Mouse (Mus musculus): ENCODE results near the gene Spcs2. TPM values are rescaled to one million over a fixed set of nuclear protein-coding genes. Genes with fewer than 3 reads are reported as not detected.

Spcs2 gene
- polyA plus RNA-seq, 1 experiment from 2014 or later = 245 TPM

- Histone ChIP-seq H3K27me3 (ENCODE audit: control insufficient read depth, insufficient read depth, low read length) (no peaks in the 10 kb centered on the region), H3K4me2 (ENCODE audit: low read depth, low read length) (no peak overlapping the region), H3K4me3 (ENCODE audit: low read depth, low read length) (no peak overlapping the region), H3K9me3 (ENCODE audit: control insufficient read depth, low read length) (no peaks in the 10 kb centered on the region), H3K27ac (ENCODE audit: low read depth, low read length) (no peak overlapping the region), H3K9ac (replicated peaks; ENCODE audit: low read depth, low read length) (no peak overlapping the region), H3K36me3 (ENCODE audit: control insufficient read depth, insufficient read depth, low read length) (no peaks in the 10 kb centered on the region), H3K4me1 (ENCODE audit: control insufficient read depth, insufficient read depth, low read length) (0 out of 2 replicates have a peak, but pooled peaks cover 3% of the 10 kb centered on the region)
- no peak; the same call in 1 of the 2 replicates for ATAC-seq (ENCODE audit: low read depth)
- 81% methylated on average over 3 of the region's 3 CpGs for WGBS
Measured at GRCm38 (mm10) chr7:99893967-99894366, 30.7 kb upstream of the Spcs2 start.

GRCm38 (mm10) chr7:99892351-99892750 is 29.1 kb upstream of the Spcs2 start:
- Histone ChIP-seq H3K4me3 (ENCODE audit: low read depth, low read length) (no peak overlapping the region), H3K4me1 (ENCODE audit: control insufficient read depth, insufficient read depth, low read length) (0 out of 2 replicates have a peak, but pooled peaks cover 3% of the 10 kb centered on the region), H3K36me3 (ENCODE audit: control insufficient read depth, insufficient read depth, low read length) (no peaks in the 10 kb centered on the region), H3K9me3 (ENCODE audit: control insufficient read depth, low read length) (no peaks in the 10 kb centered on the region), H3K27me3 (ENCODE audit: control insufficient read depth, insufficient read depth, low read length) (no peaks in the 10 kb centered on the region), H3K4me2 (ENCODE audit: low read depth, low read length) (no peak overlapping the region), H3K27ac (ENCODE audit: low read depth, low read length) (no peak overlapping the region), H3K9ac (replicated peaks; ENCODE audit: low read depth, low read length) (no peak overlapping the region)
- WGBS = 89% methylated on average over 2 of the region's 2 CpGs
- ATAC-seq (ENCODE audit: low read depth) = no peak

GRCm38 (mm10) chr7:99891471-99891870 is 28.2 kb upstream of the Spcs2 start:
- Histone ChIP-seq H3K9me3 (ENCODE audit: control insufficient read depth, low read length) (no peaks in the 10 kb centered on the region), H3K27me3 (ENCODE audit: control insufficient read depth, insufficient read depth, low read length) (no peaks in the 10 kb centered on the region), H3K4me2 (ENCODE audit: low read depth, low read length) (no peak overlapping the region), H3K36me3 (ENCODE audit: control insufficient read depth, insufficient read depth, low read length) (no peaks in the 10 kb centered on the region), H3K4me1 (ENCODE audit: control insufficient read depth, insufficient read depth, low read length) (0 out of 2 replicates have a peak, but pooled peaks cover 3% of the 10 kb centered on the region), H3K9ac (replicated peaks; ENCODE audit: low read depth, low read length) (no peak overlapping the region), H3K4me3 (ENCODE audit: low read depth, low read length) (no peak overlapping the region), H3K27ac (ENCODE audit: low read depth, low read length) (no peak overlapping the region)
- no peak for ATAC-seq (ENCODE audit: low read depth)
- WGBS = 72% methylated on average over 3 of the region's 3 CpGs

- no peaks in the 10 kb centered on the region for H3K9me3 ChIP-seq (ENCODE audit: control insufficient read depth, low read length)
- no peak overlapping the region for H3K4me3 ChIP-seq (ENCODE audit: low read depth, low read length)
- no peak for ATAC-seq (ENCODE audit: low read depth)
- H3K27ac ChIP-seq (ENCODE audit: low read depth, low read length) = no peak overlapping the region
- H3K4me2 ChIP-seq (ENCODE audit: low read depth, low read length) = no peak overlapping the region
- 75% methylated on average over 3 of the region's 3 CpGs for WGBS
- no peak overlapping the region for H3K9ac ChIP-seq (replicated peaks; ENCODE audit: low read depth, low read length)
- no peaks in the 10 kb centered on the region for H3K36me3 ChIP-seq (ENCODE audit: control insufficient read depth, insufficient read depth, low read length)
- H3K4me1 ChIP-seq (ENCODE audit: control insufficient read depth, insufficient read depth, low read length) = 0 out of 2 replicates have a peak, but pooled peaks cover 3% of the 10 kb centered on the region
- H3K27me3 ChIP-seq (ENCODE audit: control insufficient read depth, insufficient read depth, low read length) = no peaks in the 10 kb centered on the region
Measured at GRCm38 (mm10) chr7:99890168-99890755, 27.0 kb upstream of the Spcs2 start.

- no peak for ATAC-seq (ENCODE audit: low read depth)
- H3K27ac ChIP-seq (ENCODE audit: low read depth, low read length) = no peak overlapping the region
- H3K9ac ChIP-seq (replicated peaks; ENCODE audit: low read depth, low read length) = no peak overlapping the region
- no peaks in the 10 kb centered on the region for H3K27me3 ChIP-seq (ENCODE audit: control insufficient read depth, insufficient read depth, low read length)
- H3K4me1 ChIP-seq (ENCODE audit: control insufficient read depth, insufficient read depth, low read length) = 0 out of 2 replicates have a peak, but pooled peaks cover 3% of the 10 kb centered on the region
- 47% methylated on average over 10 of the region's 10 CpGs for WGBS
- H3K9me3 ChIP-seq (ENCODE audit: control insufficient read depth, low read length) = no peaks in the 10 kb centered on the region
- H3K4me3 ChIP-seq (ENCODE audit: low read depth, low read length) = no peak overlapping the region
- no peaks in the 10 kb centered on the region for H3K36me3 ChIP-seq (ENCODE audit: control insufficient read depth, insufficient read depth, low read length)
- H3K4me2 ChIP-seq (ENCODE audit: low read depth, low read length) = no peak overlapping the region
Measured at GRCm38 (mm10) chr7:99889175-99889880, 26.1 kb upstream of the Spcs2 start.

GRCm38 (mm10) chr7:99887743-99888142 is 24.5 kb upstream of the Spcs2 start:
- no peak overlapping the region for H3K27ac ChIP-seq (ENCODE audit: low read depth, low read length)
- no peaks in the 10 kb centered on the region for H3K36me3 ChIP-seq (ENCODE audit: control insufficient read depth, insufficient read depth, low read length)
- no peaks in the 10 kb centered on the region for H3K27me3 ChIP-seq (ENCODE audit: control insufficient read depth, insufficient read depth, low read length)
- no peaks in the 10 kb centered on the region for H3K9me3 ChIP-seq (ENCODE audit: control insufficient read depth, low read length)
- ATAC-seq (ENCODE audit: low read depth) = no peak
- no peak overlapping the region for H3K9ac ChIP-seq (replicated peaks; ENCODE audit: low read depth, low read length)
- H3K4me1 ChIP-seq (ENCODE audit: control insufficient read depth, insufficient read depth, low read length) = no peaks in the 10 kb centered on the region
- no peak overlapping the region for H3K4me2 ChIP-seq (ENCODE audit: low read depth, low read length)
- no peak overlapping the region for H3K4me3 ChIP-seq (ENCODE audit: low read depth, low read length)

- H3K9ac ChIP-seq (replicated peaks; ENCODE audit: low read depth, low read length) = no peak overlapping the region
- H3K4me2 ChIP-seq (ENCODE audit: low read depth, low read length) = no peak overlapping the region
- H3K27me3 ChIP-seq (ENCODE audit: control insufficient read depth, insufficient read depth, low read length) = no peaks in the 10 kb centered on the region
- no peak for ATAC-seq (ENCODE audit: low read depth)
- WGBS = 80% methylated on average over 2 of the region's 2 CpGs
- H3K27ac ChIP-seq (ENCODE audit: low read depth, low read length) = no peak overlapping the region
- H3K9me3 ChIP-seq (ENCODE audit: control insufficient read depth, low read length) = no peaks in the 10 kb centered on the region
- no peak overlapping the region for H3K4me3 ChIP-seq (ENCODE audit: low read depth, low read length)
- H3K36me3 ChIP-seq (ENCODE audit: control insufficient read depth, insufficient read depth, low read length) = no peaks in the 10 kb centered on the region
- H3K4me1 ChIP-seq (ENCODE audit: control insufficient read depth, insufficient read depth, low read length) = no peaks in the 10 kb centered on the region
Measured at GRCm38 (mm10) chr7:99887230-99887735, 24.0 kb upstream of the Spcs2 start.

- H3K27ac ChIP-seq (ENCODE audit: low read depth, low read length) = no peak overlapping the region
- WGBS = 52% methylated on average over 2 of the region's 2 CpGs
Measured at GRCm38 (mm10) chr7:99878254-99878653, 15.0 kb upstream of the Spcs2 start.

GRCm38 (mm10) chr7:99876345-99876744 is 13.1 kb upstream of the Spcs2 start:
- H3K9ac ChIP-seq (replicated peaks; ENCODE audit: low read depth, low read length) = no peak overlapping the region
- H3K4me2 ChIP-seq (ENCODE audit: low read depth, low read length) = no peak overlapping the region
- 0 out of 2 replicates have a peak, but pooled peaks cover 4% of the 10 kb centered on the region for H3K4me1 ChIP-seq (ENCODE audit: control insufficient read depth, insufficient read depth, low read length)
- H3K4me3 ChIP-seq (ENCODE audit: low read depth, low read length) = no peak overlapping the region
- no peaks in the 10 kb centered on the region for H3K27me3 ChIP-seq (ENCODE audit: control insufficient read depth, insufficient read depth, low read length)
- 3% methylated on average over 3 of the region's 3 CpGs for WGBS
- no peaks in the 10 kb centered on the region for H3K36me3 ChIP-seq (ENCODE audit: control insufficient read depth, insufficient read depth, low read length)
- no peaks in the 10 kb centered on the region for H3K9me3 ChIP-seq (ENCODE audit: control insufficient read depth, low read length)
- H3K27ac ChIP-seq (ENCODE audit: low read depth, low read length) = no peak overlapping the region
- peak; percentile 44; the same call in 1 of the 2 replicates for ATAC-seq (ENCODE audit: low read depth)

More at GRCm38 (mm10) chr7:99878254-99878653, 15.0 kb upstream of the Spcs2 start:
- Histone ChIP-seq H3K4me3 (ENCODE audit: low read depth, low read length) (no peak overlapping the region), H3K36me3 (ENCODE audit: control insufficient read depth, insufficient read depth, low read length) (no peaks in the 10 kb centered on the region), H3K9ac (replicated peaks; ENCODE audit: low read depth, low read length) (no peak overlapping the region), H3K4me1 (ENCODE audit: control insufficient read depth, insufficient read depth, low read length) (0 out of 2 replicates have a peak, but pooled peaks cover 4% of the 10 kb centered on the region), H3K4me2 (ENCODE audit: low read depth, low read length) (no peak overlapping the region), H3K27me3 (ENCODE audit: control insufficient read depth, insufficient read depth, low read length) (no peaks in the 10 kb centered on the region), H3K9me3 (ENCODE audit: control insufficient read depth, low read length) (no peaks in the 10 kb centered on the region)
- ATAC-seq (ENCODE audit: low read depth) = no peak
